17 mouse cellular contexts compared by ENCODE assay signal in the genomic region with DNA sequence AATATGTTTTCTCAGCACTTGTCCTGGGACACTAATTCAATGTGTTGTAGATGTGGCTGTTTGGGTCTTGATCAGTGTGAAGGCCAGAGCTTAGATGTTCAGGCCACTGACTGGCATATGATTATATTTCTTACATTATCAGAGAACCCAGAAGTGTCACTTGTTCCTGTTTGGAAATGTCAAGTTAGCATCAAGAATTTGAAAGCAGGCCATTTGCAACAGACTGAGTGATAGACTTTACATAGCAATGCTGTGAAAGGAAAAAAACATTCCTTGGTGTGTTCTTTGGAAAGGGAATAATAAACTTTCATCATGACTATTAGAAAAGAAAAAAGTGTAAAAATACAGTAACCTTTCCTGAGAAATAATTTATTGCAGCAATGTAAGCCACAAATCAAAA.
"Had no signal": no experiment of that assay in that cellular context is flagged by ENCODE, and none has a peak within 500 bp of the region (broad histone marks: within the 10 kb centered on the region; RNA-seq: fewer than 3 reads in every experiment).

No protein-coding gene starts in this region.

- H3K27me3 ChIP-seq: lung, embryonic 15.5 days; megakaryocyte, embryonic 14.5 days; midbrain, embryonic 13.5 days; midbrain, embryonic 15.5 days; neural tube, embryonic 12.5 days had no signal

- H3K36me3 ChIP-seq: lung, embryonic 15.5 days; midbrain, embryonic 13.5 days; midbrain, embryonic 15.5 days; neural tube, embryonic 12.5 days had no signal

- H3K4me3 ChIP-seq: lung, embryonic 15.5 days; megakaryocyte, embryonic 14.5 days; midbrain, embryonic 13.5 days; midbrain, embryonic 15.5 days; neural tube, embryonic 12.5 days had no signal

- H3K27ac ChIP-seq: lung, embryonic 15.5 days; macrophage; midbrain, embryonic 13.5 days; midbrain, embryonic 15.5 days; neural tube, embryonic 12.5 days had no signal

- DNase-seq: liver, postnatal 0 days; lung, adult 2 months; lung, postnatal 14 days; lung, postnatal 36 days; right cerebral cortex, postnatal 14 days; spleen, adult 18-20 months; thymus, adult 18-20 months; thymus, postnatal 14 days; thymus, postnatal 36 days had no signal

- H3K4me2 ChIP-seq: lung, embryonic 15.5 days; midbrain, embryonic 11.5 days; midbrain, embryonic 13.5 days; midbrain, embryonic 15.5 days; neural tube, embryonic 12.5 days had no signal

- H3K4me1 ChIP-seq: lung, embryonic 15.5 days; megakaryocyte, embryonic 14.5 days; midbrain, embryonic 13.5 days; midbrain, embryonic 15.5 days; neural tube, embryonic 12.5 days had no signal

- H3K9me3 ChIP-seq: lung, embryonic 15.5 days; megakaryocyte, embryonic 14.5 days; midbrain, embryonic 13.5 days; midbrain, embryonic 15.5 days; neural tube, embryonic 12.5 days had no signal

- ATAC-seq: liver, postnatal 0 days; lung, postnatal 0 days; midbrain, embryonic 13.5 days; midbrain, embryonic 15.5 days had no signal

- H3K9ac ChIP-seq: liver, postnatal 0 days; lung, embryonic 15.5 days; midbrain, embryonic 13.5 days; midbrain, embryonic 15.5 days; neural tube, embryonic 12.5 days had no signal
